Mouse (Mus musculus): Measurements from ENCODE around the gene Hp1bp3.
A peak's percentile ranks its signal among the peaks of the same experiment; 100 is the strongest.

Gene Hp1bp3

DNA sequence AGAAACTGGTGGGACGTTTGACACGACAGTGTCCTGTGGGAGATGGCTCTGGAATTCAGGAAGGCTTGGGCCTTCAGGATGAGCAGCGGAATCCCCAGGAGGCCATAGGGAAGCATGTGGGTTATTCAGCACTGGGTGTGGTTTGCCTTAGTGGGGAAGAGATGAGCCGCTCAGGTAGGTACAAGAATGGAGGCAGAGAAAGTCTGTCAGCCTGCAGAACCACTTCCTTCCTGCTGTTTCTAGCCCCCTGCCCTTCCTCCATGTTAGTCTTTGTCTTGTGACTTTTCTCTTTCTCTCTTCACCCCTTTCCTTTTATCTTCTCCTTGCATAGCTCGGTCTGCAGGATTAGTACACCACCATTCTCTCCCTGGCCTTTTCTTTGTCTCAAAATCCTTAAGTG is 6.3 kb downstream of the Hp1bp3 start:
- peak in 1 of 2 experiments; percentile 8 for DNase-seq (ENCODE audit: low spot score in 2 of 2)

DNA sequence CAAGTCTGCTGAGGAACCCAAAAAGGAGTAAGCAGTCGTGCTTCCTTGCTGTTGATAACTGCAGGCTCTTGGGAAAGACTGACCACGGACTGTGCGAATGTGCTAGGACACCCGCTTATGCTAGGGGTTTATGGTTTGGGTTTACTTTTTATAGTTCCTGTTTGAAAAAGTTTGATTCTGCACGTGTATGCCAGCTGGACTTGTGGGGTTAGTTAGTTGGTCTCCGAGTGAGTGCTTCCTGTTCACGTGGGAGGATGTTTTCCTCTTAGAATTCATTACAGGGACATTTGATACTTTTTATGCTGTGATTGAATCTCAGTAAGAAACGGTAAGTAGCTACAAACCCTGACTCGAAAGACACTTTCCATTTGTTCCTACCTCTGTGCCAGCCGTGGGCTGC is 7.5 kb downstream of the Hp1bp3 start:
- DNase-seq (ENCODE audit: low spot score in 2 of 2): no peak

DNA sequence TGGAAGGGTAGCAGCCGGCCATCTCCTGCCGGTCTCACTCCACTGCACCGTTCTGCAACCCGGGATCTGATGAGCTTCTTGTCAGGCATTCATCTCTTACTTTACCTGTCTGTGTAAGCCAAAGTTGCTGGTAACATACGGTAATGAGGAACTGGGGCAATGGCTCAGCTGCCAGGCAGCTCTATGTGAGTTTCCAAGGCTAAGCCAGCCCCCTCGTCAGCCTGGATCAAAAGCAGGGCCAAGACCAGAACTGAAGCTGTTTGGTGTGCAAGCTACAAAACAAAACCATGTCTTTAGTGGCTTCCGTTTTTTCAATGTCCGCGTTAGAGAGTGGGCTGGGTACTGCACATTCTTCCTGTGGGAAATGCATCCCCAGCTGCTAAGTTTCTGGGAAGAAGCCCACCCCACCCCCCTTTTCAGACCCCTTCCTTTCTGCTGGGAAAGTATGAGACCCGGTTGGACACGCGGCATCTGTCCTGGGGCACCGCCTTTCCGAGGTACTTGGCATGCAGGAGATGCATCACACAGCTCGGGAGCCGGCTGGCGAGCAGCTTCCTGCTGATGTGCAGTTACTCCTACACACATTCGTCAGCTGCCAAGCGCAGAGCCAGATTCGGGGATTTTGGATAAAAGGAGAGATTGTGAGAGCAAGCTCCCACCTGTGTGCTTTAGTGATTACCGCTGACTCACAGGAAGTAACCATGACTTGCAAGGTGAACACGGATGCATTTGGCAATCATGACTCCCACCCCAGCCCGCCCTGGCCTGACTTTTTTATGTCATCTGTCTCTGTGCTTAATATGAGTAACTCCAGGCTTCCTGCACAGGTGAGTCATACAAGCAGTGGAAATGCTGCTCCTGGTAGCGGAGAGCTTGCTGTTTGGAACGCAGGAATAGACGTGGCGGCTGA is 30.9 kb downstream of the Hp1bp3 start:
- no peak for DNase-seq (ENCODE audit: low spot score in 2 of 2)

GRCm38 (mm10) chr4:138250088-138250960 is 34.2 kb downstream of the Hp1bp3 start, which contains the start of the genes Sh2d5 and Kif17:
Gene Sh2d5, plus strand, starts transcription at chr4:138250403.
Gene Kif17, plus strand, starts transcription at chr4:138250435.
- DNase-seq (ENCODE audit: low spot score in 2 of 2): peak; percentile 81 to 83

GRCm38 (mm10) chr4:138251819-138252218 is 35.7 kb downstream of the Hp1bp3 start:
- DNase-seq (ENCODE audit: low spot score in 2 of 2): peak in 1 of 2 experiments; percentile 14

DNA sequence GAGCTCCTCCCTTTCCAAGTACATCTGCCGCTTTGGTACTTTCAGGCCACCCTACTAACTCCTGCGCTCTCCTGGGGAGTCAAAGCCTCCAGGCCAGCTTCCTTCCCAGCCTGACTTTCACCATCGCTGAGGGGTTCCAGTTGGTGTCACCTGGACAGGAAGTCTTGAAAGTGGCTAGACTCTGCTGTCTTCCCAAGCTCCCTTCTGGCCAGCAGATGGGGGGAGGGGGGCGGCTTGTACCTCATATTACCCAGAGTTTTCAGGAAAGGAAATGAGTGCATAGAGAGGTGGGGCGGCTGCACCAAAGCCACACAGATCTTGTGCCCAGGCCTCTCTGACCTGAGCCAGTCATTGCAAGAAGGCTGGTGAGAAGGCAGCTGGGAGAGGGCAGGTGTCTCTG is 36.1 kb downstream of the Hp1bp3 start:
- no peak for DNase-seq (ENCODE audit: low spot score in 2 of 2)

- peak in 1 of 2 experiments; percentile 19 for DNase-seq (ENCODE audit: low spot score in 2 of 2)
Measured at GRCm38 (mm10) chr4:138257116-138257687, 41.1 kb downstream of the Hp1bp3 start.

GRCm38 (mm10) chr4:138258663-138259062 is 42.6 kb downstream of the Hp1bp3 start:
- DNase-seq (ENCODE audit: low spot score in 2 of 2): no peak

DNA sequence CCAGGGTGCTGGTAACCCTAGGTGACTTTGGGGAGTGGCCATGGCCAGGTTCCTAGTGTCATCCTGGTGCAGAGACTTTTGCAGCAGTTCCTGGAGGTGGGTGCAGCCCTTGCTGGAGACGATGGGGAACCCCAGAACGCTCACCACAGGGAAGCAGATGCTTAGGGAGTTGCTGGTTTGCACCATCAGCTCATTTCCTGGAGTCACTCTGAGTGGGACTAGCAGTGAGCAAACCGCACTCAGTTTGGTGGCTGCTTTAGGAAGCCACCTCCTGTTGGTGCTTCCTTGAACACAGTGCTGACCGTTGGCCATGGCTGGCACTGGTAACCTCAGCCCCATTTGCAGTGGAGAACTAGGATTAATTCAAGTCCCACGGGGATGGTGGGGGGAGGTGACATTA is 43.4 kb downstream of the Hp1bp3 start:
- no peak for DNase-seq (ENCODE audit: low spot score in 2 of 2)

GRCm38 (mm10) chr4:138261843-138262681 is 46.0 kb downstream of the Hp1bp3 start:
- peak; percentile 83 for DNase-seq (ENCODE audit: low spot score in 2 of 2)

GRCm38 (mm10) chr4:138267869-138268268 is 51.8 kb downstream of the Hp1bp3 start:
- no peak for DNase-seq (ENCODE audit: low spot score in 2 of 2)

GRCm38 (mm10) chr4:138272011-138272997 is 56.2 kb downstream of the Hp1bp3 start:
- no peak for DNase-seq (ENCODE audit: low spot score in 2 of 2)

GRCm38 (mm10) chr4:138278346-138278745 is 62.2 kb downstream of the Hp1bp3 start:
- no peak for DNase-seq (ENCODE audit: low spot score in 2 of 2)

GRCm38 (mm10) chr4:138282834-138283233 is 66.7 kb downstream of the Hp1bp3 start:
- DNase-seq (ENCODE audit: low spot score in 2 of 2): peak; percentile 67 to 78

DNA sequence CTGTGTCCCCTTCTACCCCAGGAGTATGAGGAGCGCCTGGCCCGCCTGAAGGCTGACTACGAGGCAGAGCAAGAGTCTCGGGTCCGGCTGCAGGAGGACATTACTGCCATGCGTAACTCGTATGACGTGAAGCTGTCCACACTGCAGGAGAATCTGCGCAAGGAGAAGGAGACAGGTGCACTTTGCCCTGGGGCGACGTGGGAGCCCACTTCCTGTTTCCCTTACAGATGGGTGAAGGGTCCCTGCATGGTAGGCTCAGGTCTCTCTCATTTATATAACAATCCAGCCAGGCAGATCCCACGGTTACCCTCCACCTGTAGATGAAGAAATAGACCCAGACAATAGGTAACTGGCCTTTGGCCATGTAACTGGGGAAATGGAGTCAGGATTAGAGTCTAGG is 70.3 kb downstream of the Hp1bp3 start:
- no peak for DNase-seq (ENCODE audit: low spot score in 2 of 2)

- no peak for DNase-seq (ENCODE audit: low spot score in 2 of 2)
Measured at GRCm38 (mm10) chr4:138288691-138289090, 72.6 kb downstream of the Hp1bp3 start.

- DNase-seq (ENCODE audit: low spot score in 2 of 2): no peak
Measured at GRCm38 (mm10) chr4:138292028-138292427, 75.9 kb downstream of the Hp1bp3 start.

DNA sequence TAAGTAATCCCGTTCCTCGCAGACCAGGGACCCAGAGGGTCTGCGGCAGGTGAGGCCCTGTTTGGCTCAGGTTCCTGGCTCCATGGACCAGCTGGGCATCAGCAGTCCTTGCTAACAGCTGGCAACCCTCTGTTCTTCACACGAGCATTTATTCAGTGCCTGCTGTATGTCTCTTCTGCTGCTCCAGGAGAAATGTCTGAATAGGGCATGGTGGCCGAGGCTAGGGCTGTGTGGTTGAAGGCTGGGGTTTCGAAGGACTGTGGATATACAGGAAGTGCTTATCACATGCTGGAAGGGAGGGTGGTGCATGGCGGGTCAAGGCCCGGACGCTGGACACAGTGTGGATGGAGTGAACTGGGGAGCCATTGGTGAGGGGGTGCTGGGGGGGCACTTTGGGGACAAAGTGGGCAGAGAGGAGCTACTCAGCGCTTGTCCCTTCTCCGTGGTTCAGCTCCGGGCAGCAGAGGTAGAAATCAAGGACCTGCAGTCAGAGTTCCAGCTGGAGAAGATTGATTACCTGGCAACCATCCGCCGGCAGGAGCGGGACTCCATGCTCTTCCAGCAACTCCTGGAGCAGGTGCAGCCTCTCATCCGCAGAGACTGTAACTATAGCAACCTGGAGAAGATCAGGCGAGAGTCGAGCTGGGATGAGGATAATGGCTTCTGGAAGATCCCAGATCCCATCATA is 77.3 kb downstream of the Hp1bp3 start:
- no peak for DNase-seq (ENCODE audit: low spot score in 2 of 2)

GRCm38 (mm10) chr4:138293949-138294550 is 78.0 kb downstream of the Hp1bp3 start:
- no peak for DNase-seq (ENCODE audit: low spot score in 2 of 2)

Measured in spleen, postnatal 36 days (tissue).